Comparison of ENCODE assay signal across 18 mouse cellular contexts in genomic region chr3:63844141-63844540, GRCm38 (mm10).
"Had no signal": no experiment of that assay in that cellular context is flagged by ENCODE, and none has a peak within 500 bp of the region (broad histone marks: within the 10 kb centered on the region; RNA-seq: fewer than 3 reads in every experiment).

No protein-coding gene starts in this region.

- DNase-seq: kidney, adult 18-20 months; kidney, postnatal 25 days; layer of hippocampus, adult 9-11 months; liver, postnatal 0 days; lung, embryonic 14.5 days; lung, postnatal 36 days; thymus, adult 18-20 months; thymus, postnatal 36 days had no signal

- H3K4me1 ChIP-seq: limb, embryonic 15.5 days; megakaryocyte, embryonic 14.5 days; midbrain, embryonic 12.5 days had no signal

- H3K36me3 ChIP-seq: limb, embryonic 12.5 days; limb, embryonic 15.5 days; midbrain, embryonic 12.5 days had no signal

- H3K9me3 ChIP-seq: limb, embryonic 12.5 days; limb, embryonic 15.5 days; megakaryocyte, embryonic 14.5 days; midbrain, embryonic 12.5 days had no signal

- H3K9ac ChIP-seq: limb, embryonic 12.5 days; limb, embryonic 15.5 days; liver, embryonic 14.5 days; liver, postnatal 0 days; lung, embryonic 14.5 days; midbrain, embryonic 12.5 days had no signal

- H3K27me3 ChIP-seq: limb, embryonic 12.5 days; limb, embryonic 15.5 days; megakaryocyte, embryonic 14.5 days; midbrain, embryonic 12.5 days had no signal

- H3K4me2 ChIP-seq: limb, embryonic 12.5 days; limb, embryonic 15.5 days; liver, embryonic 11.5 days; lung, embryonic 14.5 days; midbrain, embryonic 12.5 days had no signal

- ATAC-seq: inflammation-experienced regulatory T-cells, adult 6 months; intestine, embryonic 16.5 days; liver, postnatal 0 days; lung, postnatal 0 days had no signal

- H3K4me3 ChIP-seq: layer of hippocampus, adult 2 months; limb, embryonic 12.5 days; limb, embryonic 15.5 days; megakaryocyte, embryonic 14.5 days; midbrain, embryonic 12.5 days had no signal

- H3K27ac ChIP-seq: layer of hippocampus, adult 2 months; limb, embryonic 12.5 days; limb, embryonic 15.5 days; liver, embryonic 14.5 days; midbrain, embryonic 12.5 days had no signal
